ENCODE assay signal across 27 mouse cellular contexts in the genomic region with DNA sequence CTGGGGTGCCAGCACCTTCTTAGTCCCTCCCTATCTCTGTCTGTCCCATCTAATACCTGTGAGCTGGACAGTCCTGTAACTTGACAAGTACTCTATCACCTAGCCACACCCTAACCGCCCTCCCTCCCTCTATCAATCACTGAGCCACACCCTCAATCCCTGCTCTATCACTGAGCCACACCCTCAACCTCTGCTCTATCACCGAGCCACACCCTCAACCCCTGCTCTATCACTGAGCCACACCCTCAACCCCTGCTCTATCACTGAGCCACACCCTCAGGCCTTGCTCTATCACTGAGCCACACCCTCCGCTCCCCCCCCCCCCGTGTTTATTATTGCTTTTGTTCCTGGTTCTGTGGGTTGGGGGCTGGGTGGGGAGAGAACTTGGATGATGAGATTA. TPM values are rescaled to one million over a fixed set of nuclear protein-coding genes. Genes with fewer than 3 reads are reported as not detected.
A peak's percentile ranks its signal among the peaks of the same experiment; 100 is the strongest.
DNase-seq lines count a peak whose midpoint lies in the region; ATAC-seq and TF ChIP-seq lines count a peak whose summit lies in the region.
"Had no signal": no experiment of that assay in that cellular context is flagged by ENCODE, and none has a peak within 500 bp of the region (broad histone marks: within the 10 kb centered on the region; RNA-seq: fewer than 3 reads in every experiment).

No protein-coding gene starts in this region.

- no peak for DNase-seq in limb, embryonic 10.5 days (ENCODE audit: low spot score)
- no peak for DNase-seq in G1E (ENCODE audit: low spot score)
- DNase-seq in heart, embryonic 10.5 days (ENCODE audit: low spot score), result no peak
- DNase-seq in thymus, adult 18-20 months, result no peak
- DNase-seq in layer of hippocampus, adult 11-12 months (ENCODE audit: low spot score), result no peak
- DNase-seq: adrenal gland, postnatal 14 days; cerebellum, adult 11 months; cerebellum, adult 9-11 months; gastrocnemius, postnatal 36 days; kidney, postnatal 25 days; thymus, postnatal 25 days had no signal

- no peaks in the 10 kb centered on the region for H3K27me3 ChIP-seq in limb, embryonic 15.5 days
- H3K27me3 ChIP-seq in limb, embryonic 10.5 days (ENCODE audit: low read depth, poor library complexity, severe bottlenecking), result peaks cover 5% of the 10 kb centered on the region; the same call in 1 of the 2 replicates
- no peaks in the 10 kb centered on the region; the same call in 1 of the 2 replicates for H3K27me3 ChIP-seq in G1E (ENCODE audit: insufficient read depth, low read length)
- H3K27me3 ChIP-seq in heart, embryonic 10.5 days (ENCODE audit: insufficient read depth, poor library complexity, severe bottlenecking), result 0 out of 2 replicates have a peak, but pooled peaks cover 8% of the 10 kb centered on the region
- H3K27me3 ChIP-seq: embryonic facial prominence, embryonic 13.5 days; heart, embryonic 15.5 days; kidney, embryonic 15.5 days; limb, embryonic 13.5 days; lung, embryonic 15.5 days had no signal

- WGBS in limb, embryonic 15.5 days, result 30% methylated on average over 4 of the region's 4 CpGs
- WGBS in limb, embryonic 10.5 days, result 29% methylated on average over 4 of the region's 4 CpGs
- WGBS in heart, embryonic 10.5 days, result 21% methylated on average over 4 of the region's 4 CpGs

- H3K4me2 ChIP-seq in limb, embryonic 15.5 days, result no peak overlapping the region
- H3K4me2 ChIP-seq: embryonic facial prominence, embryonic 13.5 days; forebrain, embryonic 15.5 days; heart, embryonic 15.5 days; kidney, embryonic 15.5 days; limb, embryonic 13.5 days; liver, embryonic 15.5 days; lung, embryonic 15.5 days; midbrain, embryonic 12.5 days; neural tube, embryonic 12.5 days had no signal

- TF ChIP-seq CTCF in G1E (IDR thresholded peaks at IDR 0.05; ENCODE audit: low read depth, low read length), result no peak

- no peak overlapping the region for H3K4me3 ChIP-seq in limb, embryonic 15.5 days
- H3K4me3 ChIP-seq in limb, embryonic 10.5 days, result no peak overlapping the region
- no peak overlapping the region for H3K4me3 ChIP-seq in G1E (ENCODE audit: low read depth, low read length)
- H3K4me3 ChIP-seq in heart, embryonic 10.5 days, result no peak overlapping the region
- H3K4me3 ChIP-seq: embryonic facial prominence, embryonic 13.5 days; forebrain, embryonic 10.5 days; forebrain, embryonic 15.5 days; heart, embryonic 15.5 days; kidney, embryonic 15.5 days; layer of hippocampus, adult 2 months; left cerebral cortex, adult 2 months; limb, embryonic 13.5 days; liver, embryonic 15.5 days; lung, embryonic 15.5 days; midbrain, embryonic 12.5 days; myocyte; neural tube, embryonic 12.5 days had no signal

- H3K9ac ChIP-seq in limb, embryonic 15.5 days, result no peak overlapping the region
- H3K9ac ChIP-seq: embryonic facial prominence, embryonic 13.5 days; forebrain, embryonic 15.5 days; heart, embryonic 15.5 days; kidney, embryonic 15.5 days; limb, embryonic 13.5 days; liver, embryonic 15.5 days; lung, embryonic 15.5 days; midbrain, embryonic 12.5 days; neural tube, embryonic 12.5 days had no signal

- no peaks in the 10 kb centered on the region for H3K36me3 ChIP-seq in limb, embryonic 15.5 days
- H3K36me3 ChIP-seq in limb, embryonic 10.5 days, result no peaks in the 10 kb centered on the region
- H3K36me3 ChIP-seq in G1E (replicated peaks), result no peaks in the 10 kb centered on the region
- no peaks in the 10 kb centered on the region for H3K36me3 ChIP-seq in heart, embryonic 10.5 days
- H3K36me3 ChIP-seq: embryonic facial prominence, embryonic 13.5 days; forebrain, embryonic 10.5 days; forebrain, embryonic 15.5 days; heart, embryonic 15.5 days; kidney, embryonic 15.5 days; limb, embryonic 13.5 days; liver, embryonic 15.5 days; lung, embryonic 15.5 days; midbrain, embryonic 12.5 days; neural tube, embryonic 12.5 days had no signal

- no peaks in the 10 kb centered on the region for H3K9me3 ChIP-seq in limb, embryonic 15.5 days
- H3K9me3 ChIP-seq in limb, embryonic 10.5 days (replicated peaks), result no peaks in the 10 kb centered on the region
- H3K9me3 ChIP-seq in G1E (replicated peaks), result peaks cover 10% of the 10 kb centered on the region
- H3K9me3 ChIP-seq in heart, embryonic 10.5 days, result no peaks in the 10 kb centered on the region
- H3K9me3 ChIP-seq: embryonic facial prominence, embryonic 13.5 days; forebrain, embryonic 10.5 days; forebrain, embryonic 15.5 days; heart, embryonic 15.5 days; kidney, embryonic 15.5 days; limb, embryonic 13.5 days; liver, embryonic 15.5 days; lung, embryonic 15.5 days; midbrain, embryonic 12.5 days; neural tube, embryonic 12.5 days had no signal

- 0 out of 2 replicates have a peak, but pooled peaks have one; percentile 15 for ATAC-seq in limb, embryonic 15.5 days (ENCODE audit: insufficient number of reproducible peaks, low FRiP score, low TSS enrichment, low read depth)
- ATAC-seq in G1E (ENCODE audit: extremely low read depth, insufficient number of reproducible peaks, low FRiP score, poor library complexity, severe bottlenecking), result peak; percentile 49; the same call in 1 of the 2 replicates
- ATAC-seq in granulocyte monocyte progenitor cell, adult 5-6 weeks (replicated peaks; ENCODE audit: poor library complexity, severe bottlenecking), result peak; percentile 23; the same call in 1 of the 2 replicates
- ATAC-seq: forebrain, embryonic 15.5 days; hindbrain, embryonic 16.5 days had no signal

- H3K4me1 ChIP-seq in limb, embryonic 15.5 days, result peaks cover 9% of the 10 kb centered on the region
- peaks cover 11% of the 10 kb centered on the region for H3K4me1 ChIP-seq in limb, embryonic 10.5 days
- no peaks in the 10 kb centered on the region for H3K4me1 ChIP-seq in G1E (ENCODE audit: insufficient read depth, low read depth, low read length)
- H3K4me1 ChIP-seq in heart, embryonic 10.5 days, result peaks cover 7% of the 10 kb centered on the region
- H3K4me1 ChIP-seq: embryonic facial prominence, embryonic 13.5 days had no signal

- H3K27ac ChIP-seq in limb, embryonic 15.5 days, result no peak overlapping the region
- H3K27ac ChIP-seq in limb, embryonic 10.5 days, result no peak overlapping the region
- H3K27ac ChIP-seq in heart, embryonic 10.5 days, result no peak overlapping the region
- H3K27ac ChIP-seq: embryonic facial prominence, embryonic 13.5 days; forebrain, embryonic 10.5 days; forebrain, embryonic 15.5 days; heart, embryonic 15.5 days; kidney, embryonic 15.5 days; layer of hippocampus, adult 2 months; left cerebral cortex, adult 2 months; limb, embryonic 13.5 days; liver, embryonic 15.5 days; lung, embryonic 15.5 days; midbrain, embryonic 12.5 days; neural tube, embryonic 12.5 days had no signal

RNA-seq across cellular contexts. Expression of a gene that starts 10.2 kb away (rescaled TPM):
- 133 and 142 TPM in 2 replicates for polyA plus RNA-seq in limb, embryonic 15.5 days (2015; fragmentation: Nextera tagmentation; extraction: Ambion mirVana)
- polyA plus RNA-seq in limb, embryonic 10.5 days (2016; fragmentation: Nextera tagmentation; extraction: Ambion mirVana), result 221 and 298 TPM in 2 replicates
- total RNA-seq in G1E (2014; fragmentation: Nextera tagmentation) (not detected in 2 replicates), G1E (2017) (0.29 and 1.1 TPM in 2 replicates)
- 0.04 and 0.05 TPM in 2 replicates for polyA plus RNA-seq in G1E (2012)
- 20.2 and 33.6 TPM in 2 replicates for total RNA-seq in granulocyte monocyte progenitor cell, adult 5-6 weeks (2014; fragmentation: Nextera tagmentation)
- 21.7 and 22.9 TPM in 2 replicates for total RNA-seq in granulocyte monocyte progenitor cell, adult 5-6 weeks (2017)
- 148 and 154 TPM in 2 replicates for polyA plus RNA-seq in heart, embryonic 10.5 days (2016; fragmentation: Nextera tagmentation; extraction: Ambion mirVana)

Comparison
In these comparisons a context has a peak if more than half of its experiments do, and no peak if none do; other contexts are left out.
1. RNA of a gene that starts 10.2 kb away (polyA plus RNA-seq): 221 to 298 TPM in limb, embryonic 10.5 days, 148 to 154 TPM in heart, embryonic 10.5 days and 133 to 142 TPM in limb, embryonic 15.5 days; 0.04 to 0.05 TPM in G1E; every median in the first group is over 100 times any median in the second.
2. Peak in every context shown above with its lines, with median percentiles within 50 percentile points of each other: ATAC-seq.